In the genomic region with DNA sequence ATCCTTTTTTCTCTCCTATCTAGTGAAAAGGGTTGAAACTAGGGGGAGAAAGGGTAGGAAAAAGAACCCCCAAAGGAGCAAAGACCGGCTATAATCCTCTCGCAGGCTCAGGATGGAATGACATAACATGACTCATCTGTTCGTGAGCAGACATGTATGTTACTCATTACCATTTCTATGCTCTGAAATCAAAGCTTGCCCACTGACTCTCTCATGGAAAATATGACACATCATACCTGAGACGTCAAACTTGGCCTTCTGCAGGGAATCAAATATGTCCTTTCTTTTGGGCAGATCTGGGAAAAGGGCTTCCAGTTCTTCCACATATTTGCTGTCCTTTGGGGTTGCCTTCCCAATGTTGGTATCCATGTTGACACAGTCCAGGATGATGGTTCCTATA, we compare ENCODE assay signal across 23 mouse cellular contexts. TPM values are rescaled to one million over a fixed set of nuclear protein-coding genes. Genes with fewer than 3 reads are reported as not detected.
DNase-seq lines count a peak whose midpoint lies in the region; ATAC-seq and TF ChIP-seq lines count a peak whose summit lies in the region.
"Had no signal": no experiment of that assay in that cellular context is flagged by ENCODE, and none has a peak within 500 bp of the region (broad histone marks: within the 10 kb centered on the region; RNA-seq: fewer than 3 reads in every experiment).

No protein-coding gene starts in this region.

- no peak for DNase-seq in CH12.LX (ENCODE audit: extremely low read depth)
- DNase-seq in Patski (ENCODE audit: low read depth, low spot score) = peak; percentile 13
- DNase-seq in heart, adult 8-10 months (ENCODE audit: low spot score) = no peak
- no peak for DNase-seq in adrenal gland, postnatal 10 days
- DNase-seq: adrenal gland, adult 8-10 months; adrenal gland, postnatal 25 days; B cell, adult 2 months; cerebellum, adult 11 months; cerebellum, adult 18-20 months; cerebellum, adult 8-10 months; cerebellum, adult 9-11 months; cerebellum, postnatal 25 days had no signal

- dilution Hi-C loops in CH12.LX (cut with MboI; ENCODE audit: extremely low pct_ligation_motif_present, extremely low pct_unique_long_range_greater_than_20kb, low sequenced_read_pairs) = no loop called here

- POLR2A ChIA-PET in Patski (lab: Charles Lee) = interaction anchor here (0.7 kb wide), 1 partner anchor 35 kb away, joined by 5 read pairs; no protein-coding TSS in a partner anchor

- TF ChIP-seq EP300 in CH12.LX (IDR thresholded peaks at IDR 0.05; ENCODE audit: low read length) = no peak

- no peak for TF ChIP-seq CTCF in CH12.LX (conservative IDR thresholded peaks at IDR 0.05 in 1 of 2, IDR thresholded peaks at IDR 0.05 in 1 of 2; ENCODE audit: low read depth in 2 of 2, low read length in 2 of 2)
- TF ChIP-seq CTCF in Patski (IDR thresholded peaks at IDR 0.05) = no peak

- peaks cover 0 to 12% of the 10 kb centered on the region in 2 experiments; a peak in 1 of 4 replicates for H3K4me1 ChIP-seq in CH12.LX (ENCODE audit: control insufficient read depth in 1 of 2, insufficient read depth in 2 of 2)
- H3K4me1 ChIP-seq in intestine, embryonic 16.5 days (ENCODE audit: control insufficient read depth, insufficient read depth, low read length) = no peaks in the 10 kb centered on the region
- H3K4me1 ChIP-seq: embryonic facial prominence, embryonic 12.5 days; forebrain, embryonic 12.5 days had no signal

- no peak overlapping the region for H3K9ac ChIP-seq in CH12.LX (ENCODE audit: insufficient read depth, low read depth)
- no peak overlapping the region for H3K9ac ChIP-seq in intestine, embryonic 16.5 days (ENCODE audit: low read depth, low read length)
- H3K9ac ChIP-seq: embryonic facial prominence, embryonic 12.5 days; forebrain, embryonic 12.5 days had no signal

- CTCF ChIA-PET in Patski (lab: Charles Lee) = interaction anchor here (1.0 to 2.2 kb wide), 2 partner anchors 29 to 122 kb away, joined by 3 to 6 read pairs; no protein-coding TSS in a partner anchor

- H3K27me3 ChIP-seq in CH12.LX (replicated peaks) = no peaks in the 10 kb centered on the region
- H3K27me3 ChIP-seq in Patski = no peaks in the 10 kb centered on the region
- no peaks in the 10 kb centered on the region for H3K27me3 ChIP-seq in intestine, embryonic 16.5 days (replicated peaks; ENCODE audit: control insufficient read depth, insufficient read depth, low read length)
- H3K27me3 ChIP-seq: embryonic facial prominence, embryonic 12.5 days; forebrain, embryonic 12.5 days had no signal

- no peak overlapping the region for H3K4me2 ChIP-seq in CH12.LX (ENCODE audit: insufficient read depth, low read depth, poor library complexity, severe bottlenecking)
- H3K4me2 ChIP-seq in intestine, embryonic 16.5 days (ENCODE audit: low read depth, low read length) = no peak overlapping the region
- H3K4me2 ChIP-seq: embryonic facial prominence, embryonic 12.5 days; forebrain, embryonic 12.5 days had no signal

- peaks cover 10 to 60% of the 10 kb centered on the region in 2 experiments for H3K36me3 ChIP-seq in CH12.LX (replicated peaks in 1 of 2; ENCODE audit: control insufficient read depth in 1 of 2, insufficient read depth in 1 of 2, low read length in 1 of 2)
- peaks cover 16% of the 10 kb centered on the region for H3K36me3 ChIP-seq in intestine, embryonic 16.5 days (ENCODE audit: control insufficient read depth, insufficient read depth, low read length)

- TF ChIP-seq POLR2A in CH12.LX (IDR thresholded peaks at IDR 0.05; ENCODE audit: low read depth, low read length) = no peak

- H3K27ac ChIP-seq in CH12.LX (ENCODE audit: insufficient read depth, low read depth) = no peak overlapping the region
- no peak overlapping the region for H3K27ac ChIP-seq in intestine, embryonic 16.5 days (ENCODE audit: low read length)
- H3K27ac ChIP-seq: embryonic facial prominence, embryonic 10.5 days; embryonic facial prominence, embryonic 12.5 days; forebrain, embryonic 10.5 days; forebrain, embryonic 12.5 days had no signal

- peaks cover 2% of the 10 kb centered on the region for H3K9me3 ChIP-seq in CH12.LX (replicated peaks; ENCODE audit: low read length)
- H3K9me3 ChIP-seq in intestine, embryonic 16.5 days (ENCODE audit: control insufficient read depth, low read length) = no peaks in the 10 kb centered on the region
- H3K9me3 ChIP-seq: embryonic facial prominence, embryonic 10.5 days; embryonic facial prominence, embryonic 12.5 days; forebrain, embryonic 10.5 days; forebrain, embryonic 12.5 days had no signal

- WGBS in intestine, embryonic 16.5 days = 97% methylated on average over 4 of the region's 4 CpGs

- no peaks in the 10 kb centered on the region for H3K79me2 ChIP-seq in CH12.LX (replicated peaks; ENCODE audit: control insufficient read depth, extremely low read depth, insufficient read depth, poor library complexity, severe bottlenecking)

- no peak for TF ChIP-seq RAD21 in CH12.LX (IDR thresholded peaks at IDR 0.05; ENCODE audit: low read depth, low read length)

- in situ Hi-C loops in CH12.LX (cut with MboI; ENCODE audit: low pct_ligation_motif_present, low pct_unique_long_range_greater_than_20kb, low sequenced_read_pairs) = no loop called here
- in situ Hi-C loops in Patski (cut with MboI; ENCODE audit: low pct_unique_long_range_greater_than_20kb) = no loop called here

- H3K4me3 ChIP-seq in CH12.LX (replicated peaks in 1 of 3; ENCODE audit: low read depth in 2 of 3, low read length in 2 of 3, poor library complexity in 1 of 3) = no peak overlapping the region
- no peak overlapping the region for H3K4me3 ChIP-seq in intestine, embryonic 16.5 days (ENCODE audit: low read length)
- H3K4me3 ChIP-seq: embryonic facial prominence, embryonic 10.5 days; embryonic facial prominence, embryonic 12.5 days; erythroblast, embryonic 14.5 days; forebrain, embryonic 10.5 days; forebrain, embryonic 12.5 days had no signal

- no peak for ATAC-seq in Patski
- ATAC-seq in intestine, embryonic 16.5 days = no peak
- ATAC-seq: activated CD4-positive, CD25-positive, alpha-beta regulatory T cell, adult 4 months; CD4-positive, CD25-positive, alpha-beta regulatory T cell, adult 4 months; forebrain, embryonic 14.5 days; forebrain, embryonic 16.5 days had no signal

TF ChIP-seq in CH12.LX, 34 proteins besides CTCF, POLR2A, EP300 and RAD21:
- TF ChIP-seq MXI1 (IDR thresholded peaks at IDR 0.05; ENCODE audit: low read depth, low read length) (no peak), JUN (IDR thresholded peaks at IDR 0.05; ENCODE audit: insufficient read depth, low read depth, low read length) (peak; percentile 77), TCF12 (IDR thresholded peaks at IDR 0.05; ENCODE audit: low read depth, low read length) (no peak), JUND (conservative IDR thresholded peaks at IDR 0.05; ENCODE audit: low read depth, low read length) (peak; percentile 86), SMC3 (IDR thresholded peaks at IDR 0.05; ENCODE audit: low read depth, low read length) (no peak), ETS1 (conservative IDR thresholded peaks at IDR 0.05; ENCODE audit: low read depth, low read length) (no peak), NELFE (IDR thresholded peaks at IDR 0.05; ENCODE audit: low read depth, low read length) (no peak)
TF ChIP-seq in CH12.LX: peak in this region for 2.

RNA-seq across cellular contexts. Expression of a gene that starts 11.0 kb away (rescaled TPM):
- total RNA-seq in CH12.LX (2012; rRNA removed) = 0.17 TPM in 1 of 2 replicates, not detected in the other
- not detected in 2 replicates for total RNA-seq in CH12.LX (2014; rRNA removed)
- polyA plus RNA-seq in CH12.LX (2012; ENCODE audit: insufficient read length, low read depth) = 0.30 and 0.33 TPM in 2 replicates
- 0.24 TPM for polyA plus RNA-seq in Patski (2021)
- not detected for total RNA-seq in heart, adult 8-10 months (2022)
- total RNA-seq in adrenal gland, postnatal 10 days (2021) = under 1 TPM in 1 of 2 experiments, not detected in 1; 0.42 TPM
- 0.51 and 0.72 TPM in 2 replicates for polyA plus RNA-seq in intestine, embryonic 16.5 days (2015; fragmentation: Nextera tagmentation; extraction: Ambion mirVana)
- total RNA-seq: adrenal gland, adult 18-20 months had no signal
- polyA plus RNA-seq: activated CD4-positive, CD25-positive, alpha-beta regulatory T cell, adult 4 months; CD4-positive, CD25-positive, alpha-beta regulatory T cell, adult 4 months; erythroblast, embryonic 14.5 days; forebrain, embryonic 14.5 days had no signal

RNA-seq across cellular contexts. Expression of a gene that starts 19.2 kb away (rescaled TPM):
- total RNA-seq in CH12.LX (2012; rRNA removed) (4.9 and 5.4 TPM in 2 replicates), CH12.LX (2014; rRNA removed) (5.0 and 6.0 TPM in 2 replicates)
- polyA plus RNA-seq in CH12.LX (2012; ENCODE audit: insufficient read length, low read depth) (8.7 and 14.4 TPM in 2 replicates), Patski (2021) (80.5 TPM)
- 10 to 100 TPM; 19.5 to 23.8 (median 21.3) TPM for total RNA-seq in heart, adult 8-10 months (2022)
- total RNA-seq in adrenal gland, postnatal 10 days (2021) = 10 to 100 TPM; 71.2 to 78.1 TPM
- 39.8 and 41.4 TPM in 2 replicates for polyA plus RNA-seq in intestine, embryonic 16.5 days (2015; fragmentation: Nextera tagmentation; extraction: Ambion mirVana)

RNA-seq across cellular contexts. Expression of a gene that starts 19.9 kb away (rescaled TPM):
- total RNA-seq in CH12.LX (2012; rRNA removed) = 7.1 and 8.4 TPM in 2 replicates
- total RNA-seq in CH12.LX (2014; rRNA removed) = 7.1 and 8.5 TPM in 2 replicates
- polyA plus RNA-seq in CH12.LX (2012; ENCODE audit: insufficient read length, low read depth) = 8.8 and 9.1 TPM in 2 replicates
- 42.2 TPM for polyA plus RNA-seq in Patski (2021)
- total RNA-seq in heart, adult 8-10 months (2022) = 10 to 100 TPM; 26.3 to 27.9 (median 27.2) TPM
- total RNA-seq in adrenal gland, postnatal 10 days (2021) = 10 to 100 TPM; 22.2 to 27.9 TPM
- 15.0 and 16.1 TPM in 2 replicates for polyA plus RNA-seq in intestine, embryonic 16.5 days (2015; fragmentation: Nextera tagmentation; extraction: Ambion mirVana)

RNA-seq across cellular contexts. Expression of a gene that starts 20.6 kb away (rescaled TPM):
- total RNA-seq in CH12.LX (2012; rRNA removed) (not detected in 2 replicates), CH12.LX (2014; rRNA removed) (not detected in 2 replicates)
- polyA plus RNA-seq in CH12.LX (2012; ENCODE audit: insufficient read length, low read depth) (not detected in 2 replicates), Patski (2021) (0.06 TPM)
- total RNA-seq in heart, adult 8-10 months (2022) = not detected
- under 1 TPM in 1 of 2 experiments, not detected in 1; 0.18 TPM for total RNA-seq in adrenal gland, postnatal 10 days (2021)
- 0.17 and 0.29 TPM in 2 replicates for polyA plus RNA-seq in intestine, embryonic 16.5 days (2015; fragmentation: Nextera tagmentation; extraction: Ambion mirVana)
- polyA plus RNA-seq: erythroblast, embryonic 14.5 days; forebrain, embryonic 14.5 days; forebrain, embryonic 16.5 days had no signal

RNA-seq across cellular contexts. Expression of a gene that starts 30.0 kb away (rescaled TPM):
- total RNA-seq in CH12.LX (2012; rRNA removed) (10.0 and 11.5 TPM in 2 replicates), CH12.LX (2014; rRNA removed) (9.5 and 10.0 TPM in 2 replicates)
- polyA plus RNA-seq in CH12.LX (2012; ENCODE audit: insufficient read length, low read depth) (23.9 and 24.2 TPM in 2 replicates), Patski (2021) (65.8 TPM)
- 10 to 100 TPM in 2 of 4 experiments, 1 to 10 TPM in 2; 5.5 to 11.3 (median 9.5) TPM for total RNA-seq in heart, adult 8-10 months (2022)
- total RNA-seq in adrenal gland, postnatal 10 days (2021) = 10 to 100 TPM; 13.8 to 23.7 TPM
- polyA plus RNA-seq in intestine, embryonic 16.5 days (2015; fragmentation: Nextera tagmentation; extraction: Ambion mirVana) = 15.0 and 15.5 TPM in 2 replicates
